Mouse (Mus musculus): ENCODE results near the gene Eif5. TPM values are rescaled to one million over a fixed set of nuclear protein-coding genes. Genes with fewer than 3 reads are reported as not detected.

Eif5 gene
- polyA plus RNA-seq, 1 experiment: 48.5 TPM

DNA sequence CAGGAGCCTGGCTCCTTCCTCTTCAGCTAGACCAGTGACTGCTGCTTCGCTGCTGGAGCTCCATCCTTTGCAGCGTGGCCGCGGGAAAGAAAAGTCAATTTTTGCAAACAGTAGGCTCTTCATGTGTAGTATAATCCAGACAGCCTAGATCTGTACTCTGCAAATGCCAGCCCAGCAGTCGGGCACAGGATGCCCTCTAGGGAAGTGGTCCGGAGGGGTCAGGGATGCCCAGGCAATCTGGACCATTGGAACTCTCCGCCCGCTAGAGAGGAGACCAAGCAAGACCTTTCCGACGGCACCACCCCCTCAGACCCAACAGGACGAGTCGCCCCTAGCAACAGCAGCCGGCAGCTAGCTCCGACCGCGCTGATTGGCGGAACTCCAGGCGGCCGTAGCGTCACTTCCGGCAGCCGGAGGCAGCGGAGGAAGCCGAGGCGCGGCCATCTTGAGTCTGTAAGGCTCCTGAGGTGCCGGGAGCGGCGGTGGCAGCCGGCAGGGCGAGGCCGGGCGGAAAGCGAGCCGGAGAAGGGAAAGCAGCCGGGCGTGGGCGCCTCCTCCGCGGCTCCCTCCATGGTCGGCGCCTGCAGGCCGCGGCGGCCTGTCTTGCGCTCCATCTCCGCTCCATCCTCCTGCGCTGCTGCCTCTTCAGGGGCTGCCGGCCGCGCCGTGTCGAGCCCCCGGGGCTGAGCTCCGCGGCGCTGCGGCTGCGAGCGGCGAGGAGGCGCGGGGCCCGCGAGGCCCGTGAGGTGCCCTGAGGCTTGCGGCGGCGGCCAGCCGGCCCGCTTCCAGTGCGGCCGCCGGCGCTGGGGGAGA, 36.5 kb downstream of the Eif5 start, which contains the start of gene Mark3:
Mark3 (plus strand) TSS at position 450 of the 813 bp plus-strand sequence.
- TF ChIP-seq POLR2A (IDR thresholded peaks at IDR 0.05; ENCODE audit: borderline replicate concordance, extremely low read depth, low read depth, low read length) (peak; percentile 74), CTCF (IDR thresholded peaks at IDR 0.05; ENCODE audit: insufficient read depth, low read length) (no peak)
- H3K4me3 ChIP-seq (replicated peaks; ENCODE audit: extremely low read depth, low read depth, low read length): peak within 1 kb of the TSS; percentile 95
- peaks cover 10% of the 10 kb centered on the region for H3K4me1 ChIP-seq (ENCODE audit: control insufficient read depth, insufficient read depth, low read length)
- DNase-seq: peak; percentile 97
- WGBS: under 1% methylated on average over 69 of the region's 75 CpGs

- TF ChIP-seq POLR2A (IDR thresholded peaks at IDR 0.05; ENCODE audit: borderline replicate concordance, extremely low read depth, low read depth, low read length) (no peak), CTCF (IDR thresholded peaks at IDR 0.05; ENCODE audit: insufficient read depth, low read length) (no peak)
- DNase-seq: peak; percentile 58
- Histone ChIP-seq H3K4me3 (replicated peaks; ENCODE audit: extremely low read depth, low read depth, low read length) (peak overlapping the region; percentile 95), H3K4me1 (ENCODE audit: control insufficient read depth, insufficient read depth, low read length) (peaks cover 13% of the 10 kb centered on the region)
- under 1% methylated on average over 58 of the region's 58 CpGs for WGBS
Observed at GRCm38 (mm10) chr12:111574887-111575838, 37.3 kb downstream of the Eif5 start.

GRCm38 (mm10) chr12:111583058-111583457, 45.2 kb downstream of the Eif5 start:
- 45% methylated on average over 1 of the region's 1 CpGs for WGBS
- TF ChIP-seq CTCF (IDR thresholded peaks at IDR 0.05; ENCODE audit: insufficient read depth, low read length) (no peak), POLR2A (IDR thresholded peaks at IDR 0.05; ENCODE audit: borderline replicate concordance, extremely low read depth, low read depth, low read length) (no peak)
- peaks cover 12% of the 10 kb centered on the region for H3K4me1 ChIP-seq (ENCODE audit: control insufficient read depth, insufficient read depth, low read length)

GRCm38 (mm10) chr12:111584401-111584800, 46.6 kb downstream of the Eif5 start:
- WGBS: 58% methylated on average over 1 of the region's 1 CpGs
- Histone ChIP-seq H3K4me1 (ENCODE audit: control insufficient read depth, insufficient read depth, low read length) (peaks cover 12% of the 10 kb centered on the region), H3K4me3 (replicated peaks; ENCODE audit: extremely low read depth, low read depth, low read length) (no peak overlapping the region)
- TF ChIP-seq POLR2A (IDR thresholded peaks at IDR 0.05; ENCODE audit: borderline replicate concordance, extremely low read depth, low read depth, low read length): no peak
- TF ChIP-seq CTCF (IDR thresholded peaks at IDR 0.05; ENCODE audit: insufficient read depth, low read length): no peak
- DNase-seq: no peak

More at GRCm38 (mm10) chr12:111583058-111583457, 45.2 kb downstream of the Eif5 start:
- H3K4me3 ChIP-seq (replicated peaks; ENCODE audit: extremely low read depth, low read depth, low read length): no peak overlapping the region
- DNase-seq: no peak

GRCm38 (mm10) chr12:111587252-111587651, 49.4 kb downstream of the Eif5 start:
- 72% methylated on average over 12 of the region's 12 CpGs for WGBS
- DNase-seq: no peak
- no peak for TF ChIP-seq CTCF (IDR thresholded peaks at IDR 0.05; ENCODE audit: insufficient read depth, low read length)
- no peak for TF ChIP-seq POLR2A (IDR thresholded peaks at IDR 0.05; ENCODE audit: borderline replicate concordance, extremely low read depth, low read depth, low read length)
- no peak overlapping the region for H3K4me3 ChIP-seq (replicated peaks; ENCODE audit: extremely low read depth, low read depth, low read length)
- peaks cover 8% of the 10 kb centered on the region for H3K4me1 ChIP-seq (ENCODE audit: control insufficient read depth, insufficient read depth, low read length)

GRCm38 (mm10) chr12:111592407-111593021, 54.7 kb downstream of the Eif5 start:
- TF ChIP-seq POLR2A (IDR thresholded peaks at IDR 0.05; ENCODE audit: borderline replicate concordance, extremely low read depth, low read depth, low read length) (no peak), CTCF (IDR thresholded peaks at IDR 0.05; ENCODE audit: insufficient read depth, low read length) (no peak)
- no peak for DNase-seq
- Histone ChIP-seq H3K4me1 (ENCODE audit: control insufficient read depth, insufficient read depth, low read length) (0 out of 2 replicates have a peak, but pooled peaks cover 2% of the 10 kb centered on the region), H3K4me3 (replicated peaks; ENCODE audit: extremely low read depth, low read depth, low read length) (no peak overlapping the region)
- 32% methylated on average over 14 of the region's 14 CpGs for WGBS

- 76% methylated on average over 2 of the region's 2 CpGs for WGBS
- DNase-seq: no peak
Observed at GRCm38 (mm10) chr12:111593775-111594174, 56.0 kb downstream of the Eif5 start.

More at GRCm38 (mm10) chr12:111593775-111594174, 56.0 kb downstream of the Eif5 start:
- no peak for TF ChIP-seq POLR2A (IDR thresholded peaks at IDR 0.05; ENCODE audit: borderline replicate concordance, extremely low read depth, low read depth, low read length)
- TF ChIP-seq CTCF (IDR thresholded peaks at IDR 0.05; ENCODE audit: insufficient read depth, low read length): no peak
- Histone ChIP-seq H3K4me1 (ENCODE audit: control insufficient read depth, insufficient read depth, low read length) (0 out of 2 replicates have a peak, but pooled peaks cover 2% of the 10 kb centered on the region), H3K4me3 (replicated peaks; ENCODE audit: extremely low read depth, low read depth, low read length) (no peak overlapping the region)

Other genes with a start within 250 kb of the Eif5 start
- gene Cdc42bpb, start 160.3 kb upstream of the Eif5 start, polyA plus RNA-seq (2012; rRNA removed): 305 and 359 TPM in 2 replicates
- not detected in 2 replicates for gene Lbhd2, start 131.2 kb upstream of the Eif5 start, polyA plus RNA-seq (2012; rRNA removed)
- 34.9 and 46.7 TPM in 2 replicates for gene Exoc3l4, start 121.0 kb upstream of the Eif5 start, polyA plus RNA-seq (2012; rRNA removed)
- 31.7 and 43.6 TPM in 2 replicates for gene Tnfaip2, start 95.5 kb upstream of the Eif5 start, polyA plus RNA-seq (2012; rRNA removed)
- 0.12 and 0.31 TPM in 2 replicates for gene Gm266, start 52.2 kb upstream of the Eif5 start, polyA plus RNA-seq (2012; rRNA removed)
- 26.4 and 27.7 TPM in 2 replicates for gene Mark3, start 36.5 kb downstream of the Eif5 start, polyA plus RNA-seq (2012; rRNA removed)
- 261 and 274 TPM in 2 replicates for gene Ckb, start 134.3 kb downstream of the Eif5 start, polyA plus RNA-seq (2012; rRNA removed)
- 21.6 and 24.3 TPM in 2 replicates for gene Trmt61a, start 140.1 kb downstream of the Eif5 start, polyA plus RNA-seq (2012; rRNA removed)
- 21.4 and 21.9 TPM in 2 replicates for gene Bag5, start 175.2 kb downstream of the Eif5 start, polyA plus RNA-seq (2012; rRNA removed)
- gene Apopt1, start 175.2 kb downstream of the Eif5 start, polyA plus RNA-seq (2012; rRNA removed): 22.5 and 30.9 TPM in 2 replicates
- 101 and 113 TPM in 2 replicates for gene Klc1, start 220.8 kb downstream of the Eif5 start, polyA plus RNA-seq (2012; rRNA removed)